Mouse (Mus musculus) hindbrain, embryonic 14.5 days (tissue): ENCODE results near the gene Neurl4. TPM values are rescaled to one million over a fixed set of nuclear protein-coding genes. Genes with fewer than 3 reads are reported as not detected.
"Not testable (repeated sequence)": the region's sequence is repeated elsewhere in the genome, so short reads cannot be mapped to it uniquely, and the experiment has no call there.

Experiments used
- ATAC-seq: fragments of 200-750 bp; cut with Nextera tagmentation; 2 replicates; pipeline ENCODE4 v1.8.0; 2017; ENCODE audit warnings: moderate number of reproducible peaks, mild to moderate bottlenecking, moderate TSS enrichment, moderate library complexity; ENCODE audit not compliant: low FRiP score
- DNase-seq: peaks from one replicate; pipeline ENCODE4 v3.0.0-alpha.2; 2015; ENCODE audit warnings: low spot score
- H3K27ac ChIP-seq: fragments of 300-500 bp; sonication (generic); 2 replicates; pipeline ENCODE4 v1.5.1; 2014; ENCODE audit warnings: mild to moderate bottlenecking, moderate library complexity
- H3K27me3 ChIP-seq: fragments of 300-500 bp; sonication (generic); 2 replicates; pipeline ENCODE4 v1.6.1; 2014; ENCODE audit warnings: mild to moderate bottlenecking, low read length, mixed read lengths; ENCODE audit not compliant: control insufficient read depth, insufficient read depth
- H3K36me3 ChIP-seq: fragments of 300-500 bp; sonication (generic); replicated peaks from 2 replicates; pipeline ENCODE4 v1.6.1; 2014; ENCODE audit not compliant: control insufficient read depth, insufficient read depth
- H3K4me1 ChIP-seq: fragments of 300-500 bp; sonication (generic); replicated peaks from 2 replicates; pipeline ENCODE4 v1.6.1; 2014; ENCODE audit warnings: antibody characterized with exemption, low read length, mixed read lengths; ENCODE audit not compliant: control insufficient read depth, insufficient read depth
- H3K4me2 ChIP-seq: fragments of 300-500 bp; sonication (generic); replicated peaks from 2 replicates; pipeline ENCODE4 v1.6.1; 2014; ENCODE audit warnings: mild to moderate bottlenecking, moderate library complexity
- H3K4me3 ChIP-seq: fragments of 300-500 bp; sonication (generic); replicated peaks from 2 replicates; pipeline ENCODE4 v1.5.1; 2014; ENCODE audit warnings: mild to moderate bottlenecking, low read length
- H3K9ac ChIP-seq: fragments of 300-500 bp; sonication (generic); 2 replicates; pipeline ENCODE4 v1.6.1; 2014
- H3K9me3 ChIP-seq: fragments of 300-500 bp; sonication (generic); 2 replicates; pipeline ENCODE4 v1.6.1; 2016; ENCODE audit warnings: low read length; ENCODE audit not compliant: control insufficient read depth
- WGBS: fragments of 180-500 bp; shearing (Covaris S2); extraction: QIAGEN DNeasy Blood & Tissue Kit; methylation state at CpG from one replicate; pipeline ENCODE4 v1.1.7; 2014; 5-methylcytosine and 5-hydroxymethylcytosine counted together
- polyA plus RNA-seq: library from polyadenylated mRNA; unstranded; fragments of >200 nt; fragmentation: Nextera tagmentation; extraction: Ambion mirVana; gene quantifications from 2 replicates; pipeline ENCODE4 v1.2.1, GENCODE M21; 2014

Neurl4 gene
- polyA plus RNA-seq, 1 experiment from 2014 or later: 28.1 TPM

GRCm38 (mm10) chr11:69948763-69949150 lies 47.9 kb downstream of the Neurl4 start:
- whole genome bisulfite sequencing: 2% methylated on average over 14 of the region's 14 CpGs
- H3K9me3 ChIP-seq: no peaks in the 10 kb centered on the region
- H3K4me2 ChIP-seq: peak overlapping the region; percentile 58
- H3K27me3 ChIP-seq: peaks cover 13% of the 10 kb centered on the region
- H3K36me3 ChIP-seq: no peaks in the 10 kb centered on the region; the same call in 1 of the 2 replicates
- H3K9ac ChIP-seq: 0 out of 2 replicates have a peak overlapping the region, but pooled peaks have one; percentile 42
- H3K4me3 ChIP-seq: peak overlapping the region; percentile 40
- peak; percentile 3; the same call in 1 of the 2 replicates for ATAC-seq
- H3K4me1 ChIP-seq: peaks cover 6% of the 10 kb centered on the region; the same call in 1 of the 2 replicates
- no peak overlapping the region; the same call in 1 of the 2 replicates for H3K27ac ChIP-seq
- peak; percentile 83 for DNase-seq

DNA sequence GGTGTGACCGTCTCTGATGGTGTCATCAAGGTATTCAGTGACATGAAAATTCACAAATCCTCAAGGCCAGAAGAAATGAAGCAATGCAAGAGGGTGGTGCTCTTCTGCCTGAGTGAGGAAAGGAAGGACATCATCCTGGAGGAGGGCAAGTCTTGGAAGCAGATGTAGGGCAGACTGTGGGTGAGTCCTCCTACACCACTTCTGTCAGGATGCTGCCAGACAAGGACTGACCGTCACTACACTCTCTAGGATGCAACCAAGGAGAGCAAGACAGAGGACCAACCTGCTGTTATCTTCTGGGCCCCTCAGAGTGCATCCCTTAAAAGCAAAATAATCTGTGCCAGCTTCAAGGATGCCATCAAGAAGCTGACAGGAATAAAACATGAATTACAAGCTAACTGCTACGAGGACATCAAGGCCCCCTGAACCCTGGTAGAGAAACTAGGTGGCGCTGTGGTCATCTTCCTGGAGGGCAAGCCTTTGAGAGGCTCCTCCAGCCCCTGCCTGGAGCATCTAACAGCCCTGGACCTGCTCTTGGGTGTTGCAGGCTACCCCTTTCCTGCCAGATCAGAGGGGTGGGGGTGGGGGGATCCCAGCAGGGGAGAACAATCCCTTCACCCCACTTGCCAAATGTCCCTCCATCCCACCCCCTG lies 50.1 kb downstream of the Neurl4 start:
- no peaks in the 10 kb centered on the region for H3K36me3 ChIP-seq
- H3K27ac ChIP-seq: no peak overlapping the region
- ATAC-seq (no peak), DNase-seq (no peak)
- WGBS: 47% methylated on average over 4 of the region's 4 CpGs
- H3K27me3 ChIP-seq: peaks cover 13% of the 10 kb centered on the region
- H3K9me3 ChIP-seq: no peaks in the 10 kb centered on the region
- no peak overlapping the region for H3K4me2 ChIP-seq
- H3K4me1 ChIP-seq: peaks cover 6% of the 10 kb centered on the region; the same call in 1 of the 2 replicates
- no peak overlapping the region for H3K4me3 ChIP-seq
- no peak overlapping the region for H3K9ac ChIP-seq

GRCm38 (mm10) chr11:69952274-69952673 lies 51.4 kb downstream of the Neurl4 start:
- no peak overlapping the region for H3K9ac ChIP-seq
- no peak overlapping the region for H3K27ac ChIP-seq
- WGBS: 39% methylated on average over 1 of the region's 1 CpGs
- H3K27me3 ChIP-seq: peaks cover 10% of the 10 kb centered on the region
- H3K36me3 ChIP-seq: no peaks in the 10 kb centered on the region
- peaks cover 6% of the 10 kb centered on the region; the same call in 1 of the 2 replicates for H3K4me1 ChIP-seq
- DNase-seq (no peak), ATAC-seq (no peak)
- no peak overlapping the region for H3K4me3 ChIP-seq
- no peaks in the 10 kb centered on the region for H3K9me3 ChIP-seq
- H3K4me2 ChIP-seq: no peak overlapping the region

- Histone ChIP-seq H3K9me3 (no peaks in the 10 kb centered on the region), H3K27ac (no peak overlapping the region), H3K27me3 (peaks cover 4% of the 10 kb centered on the region), H3K4me3 (no peak overlapping the region), H3K9ac (no peak overlapping the region), H3K4me2 (no peak overlapping the region), H3K4me1 (peaks cover 4% of the 10 kb centered on the region; the same call in 1 of the 2 replicates), H3K36me3 (no peaks in the 10 kb centered on the region)
- DNase-seq: no peak
- WGBS: 74% methylated on average over 11 of the region's 11 CpGs
- no peak for ATAC-seq
Measured at GRCm38 (mm10) chr11:69953267-69953915, 52.5 kb downstream of the Neurl4 start.

DNA sequence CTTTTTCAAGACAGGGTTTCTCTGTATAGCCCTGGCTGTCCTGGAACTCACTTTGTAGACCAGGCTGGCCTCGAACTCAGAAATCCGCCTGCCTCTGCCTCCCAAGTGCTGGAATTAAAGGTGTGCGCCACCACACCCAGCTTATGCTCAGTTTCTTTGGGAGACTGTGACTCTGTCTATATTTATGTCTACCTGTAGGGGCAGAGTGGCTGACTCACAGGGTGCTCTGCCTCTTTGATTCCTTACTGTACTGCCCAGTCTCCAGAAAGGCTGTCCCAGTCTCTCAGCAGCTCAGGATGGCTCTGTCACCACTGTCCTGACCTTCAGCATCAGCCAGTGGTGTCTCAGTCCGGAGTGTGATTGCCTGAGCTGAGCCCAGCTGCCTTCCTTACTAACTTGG lies 54.7 kb downstream of the Neurl4 start:
- ATAC-seq, H3K4me1 ChIP-seq, H3K4me3 ChIP-seq, H3K27ac ChIP-seq, H3K4me2 ChIP-seq, H3K9ac ChIP-seq, H3K27me3 ChIP-seq, DNase-seq, H3K36me3 ChIP-seq, H3K9me3 ChIP-seq: not testable (repeated sequence)
- WGBS: 70% methylated on average over 4 of the region's 4 CpGs

- H3K27me3 ChIP-seq: peaks cover 2% of the 10 kb centered on the region; the same call in 1 of the 2 replicates
- H3K4me1 ChIP-seq: no peaks in the 10 kb centered on the region
- 75% methylated on average over 1 of the region's 1 CpGs for WGBS
- no peaks in the 10 kb centered on the region for H3K9me3 ChIP-seq
- DNase-seq (no peak), ATAC-seq (no peak)
- no peak overlapping the region for H3K27ac ChIP-seq
- no peak overlapping the region for H3K4me3 ChIP-seq
- no peaks in the 10 kb centered on the region for H3K36me3 ChIP-seq
- H3K4me2 ChIP-seq: no peak overlapping the region
- H3K9ac ChIP-seq: no peak overlapping the region
Measured at GRCm38 (mm10) chr11:69956218-69956617, 55.3 kb downstream of the Neurl4 start.

DNA sequence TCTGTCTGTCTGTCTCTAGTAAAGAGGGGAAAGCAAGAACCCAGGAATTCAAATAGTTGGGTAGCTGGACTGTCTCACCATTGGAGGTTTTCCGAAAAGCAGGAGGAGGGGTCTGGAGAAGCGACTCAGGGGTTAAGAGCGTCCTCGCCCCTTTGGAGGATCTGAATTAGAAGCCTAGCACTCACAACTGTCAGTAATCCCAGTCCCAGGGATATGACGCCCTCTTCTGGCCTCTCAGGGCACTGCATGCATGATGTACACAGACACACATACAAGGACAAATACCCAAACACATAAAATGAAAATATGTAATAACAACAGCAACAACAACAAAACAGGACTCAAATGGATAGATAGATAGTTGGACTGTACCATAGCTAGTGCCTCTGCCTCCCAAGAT lies 59.7 kb downstream of the Neurl4 start:
- Histone ChIP-seq H3K9ac (no peak overlapping the region), H3K9me3 (no peaks in the 10 kb centered on the region), H3K4me2 (no peak overlapping the region), H3K4me3 (no peak overlapping the region), H3K36me3 (no peaks in the 10 kb centered on the region), H3K27ac (no peak overlapping the region), H3K4me1 (0 out of 2 replicates have a peak, but pooled peaks cover 2% of the 10 kb centered on the region), H3K27me3 (peaks cover 46% of the 10 kb centered on the region)
- ATAC-seq (no peak), DNase-seq (no peak)
- WGBS: 28% methylated on average over 5 of the region's 5 CpGs

GRCm38 (mm10) chr11:69961841-69962240 lies 61.0 kb downstream of the Neurl4 start:
- Histone ChIP-seq H3K27ac (no peak overlapping the region), H3K36me3 (no peaks in the 10 kb centered on the region), H3K27me3 (peaks cover 58% of the 10 kb centered on the region), H3K4me2 (no peak overlapping the region), H3K4me3 (no peak overlapping the region), H3K9ac (no peak overlapping the region), H3K9me3 (no peaks in the 10 kb centered on the region), H3K4me1 (0 out of 2 replicates have a peak, but pooled peaks cover 7% of the 10 kb centered on the region)
- no peak for DNase-seq
- ATAC-seq: no peak
- WGBS: 51% methylated on average over 5 of the region's 5 CpGs
